Mouse (Mus musculus): ENCODE measurements at regions not wholly inside any gene's neighbourhood (a gene's known extent, or its start where the extent isn't known, plus 50 kb on each side); places are given as distances from the start of the nearest gene placed in this dataset.

DNA sequence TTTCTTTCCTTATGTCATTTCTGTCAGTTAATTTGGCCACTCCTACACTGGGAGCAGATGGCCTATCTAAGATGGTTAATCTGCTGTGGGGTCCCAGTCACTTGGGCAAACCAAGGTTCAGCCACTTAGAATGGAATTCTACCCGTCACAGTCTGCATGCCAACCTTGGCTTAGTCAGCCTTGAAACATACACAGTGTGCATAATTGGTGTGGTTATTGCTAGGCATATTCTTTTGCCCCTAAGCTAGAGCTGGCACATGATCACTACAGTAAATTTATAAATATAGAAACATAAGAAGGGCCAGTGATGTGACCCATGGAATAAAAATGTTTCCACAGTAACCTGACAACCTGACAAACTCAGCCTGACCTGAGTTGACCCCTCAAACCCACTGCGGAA is 130.7 kb upstream of the Pgrmc2 start:
- TF ChIP-seq CTCF (IDR thresholded peaks at IDR 0.05; ENCODE audit: insufficient read depth, low read depth, low read length) (no peak), POLR2A (IDR thresholded peaks at IDR 0.05; ENCODE audit: insufficient read depth, low read depth, low read length) (no peak)
